9 mouse cellular contexts compared by ENCODE assay signal in the genomic region with DNA sequence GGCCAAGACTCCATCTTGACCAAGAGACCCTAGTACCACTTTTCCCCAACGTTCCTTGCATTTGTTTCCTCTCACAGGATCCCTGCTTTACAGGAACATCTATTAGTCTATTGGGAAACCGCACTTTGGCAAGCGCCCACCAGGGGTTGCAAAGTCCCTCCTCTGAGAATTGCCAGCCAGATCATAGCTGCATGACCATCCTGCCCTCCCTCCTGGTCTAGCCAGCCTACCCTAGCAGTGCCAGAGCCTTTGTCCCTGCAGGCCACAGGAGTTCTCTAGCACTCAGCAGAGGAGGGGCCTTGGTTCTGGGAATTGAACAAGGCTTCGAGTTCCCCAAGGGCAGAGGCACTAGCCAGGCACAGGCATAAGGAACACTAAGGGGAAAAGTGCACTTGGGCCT. TPM values are rescaled to one million over a fixed set of nuclear protein-coding genes. Genes with fewer than 3 reads are reported as not detected.
DNase-seq lines count a peak whose midpoint lies in the region; ATAC-seq and TF ChIP-seq lines count a peak whose summit lies in the region.
"Had no signal": no experiment of that assay in that cellular context is flagged by ENCODE, and none has a peak within 500 bp of the region (broad histone marks: within the 10 kb centered on the region; RNA-seq: fewer than 3 reads in every experiment).

No protein-coding gene starts in this region.

- peak; percentile 18; the same call in 1 of the 2 replicates for TF ChIP-seq CTCF in heart, postnatal 0 days (IDR thresholded peaks at IDR 0.05; ENCODE audit: low read depth)
- peak; percentile 36 for TF ChIP-seq CTCF in lung, postnatal 0 days (IDR thresholded peaks at IDR 0.05)

- no peak overlapping the region for H3K4me3 ChIP-seq in heart, postnatal 0 days (ENCODE audit: low read depth, low read length)
- H3K4me3 ChIP-seq in heart, embryonic 12.5 days = no peak overlapping the region
- no peak overlapping the region for H3K4me3 ChIP-seq in lung, postnatal 0 days (ENCODE audit: low read depth, low read length)
- H3K4me3 ChIP-seq: stomach, embryonic 15.5 days had no signal

- WGBS in heart, postnatal 0 days = 57% methylated on average over 4 of the region's 4 CpGs
- WGBS in heart, embryonic 12.5 days = 54% methylated on average over 4 of the region's 4 CpGs
- 45% methylated on average over 4 of the region's 4 CpGs for WGBS in lung, postnatal 0 days

- DNase-seq in heart, postnatal 0 days (ENCODE audit: low spot score) = no peak
- DNase-seq in lung, postnatal 0 days (ENCODE audit: low spot score) = peak; percentile 48
- DNase-seq in lung, postnatal 14 days = no peak
- peak; percentile 62 for DNase-seq in adrenal gland, postnatal 25 days
- peak; percentile 39 for DNase-seq in thymus, postnatal 0 days (ENCODE audit: low spot score)
- DNase-seq in frontal cortex, postnatal 10 days (ENCODE audit: low spot score in 2 of 2) = no peak
- DNase-seq in layer of hippocampus, adult 8-10 months (ENCODE audit: low spot score in 2 of 2) = no peak

- H3K27me3 ChIP-seq in heart, postnatal 0 days (ENCODE audit: control insufficient read depth, insufficient read depth, low read length) = no peaks in the 10 kb centered on the region
- H3K27me3 ChIP-seq in heart, embryonic 12.5 days (replicated peaks) = no peaks in the 10 kb centered on the region
- no peaks in the 10 kb centered on the region for H3K27me3 ChIP-seq in lung, postnatal 0 days (replicated peaks; ENCODE audit: insufficient read depth, low read length)
- H3K27me3 ChIP-seq: stomach, embryonic 15.5 days had no signal

- H3K9me3 ChIP-seq in heart, postnatal 0 days (replicated peaks; ENCODE audit: control insufficient read depth, low read length) = no peaks in the 10 kb centered on the region
- no peaks in the 10 kb centered on the region for H3K9me3 ChIP-seq in heart, embryonic 12.5 days (replicated peaks)
- no peaks in the 10 kb centered on the region for H3K9me3 ChIP-seq in lung, postnatal 0 days (ENCODE audit: low read length)
- H3K9me3 ChIP-seq: stomach, embryonic 15.5 days had no signal

- ATAC-seq in heart, postnatal 0 days (ENCODE audit: insufficient read depth, low read depth) = no peak
- ATAC-seq in heart, embryonic 12.5 days (ENCODE audit: insufficient number of reproducible peaks, low FRiP score) = no peak
- ATAC-seq in lung, postnatal 0 days = no peak

- H3K4me1 ChIP-seq in heart, postnatal 0 days (ENCODE audit: control insufficient read depth, insufficient read depth) = peaks cover 38% of the 10 kb centered on the region
- peaks cover 51% of the 10 kb centered on the region for H3K4me1 ChIP-seq in heart, embryonic 12.5 days (replicated peaks)
- H3K4me1 ChIP-seq in lung, postnatal 0 days (ENCODE audit: insufficient read depth, low read depth, low read length) = peaks cover 12% of the 10 kb centered on the region; the same call in 1 of the 2 replicates

- H3K9ac ChIP-seq in heart, postnatal 0 days (replicated peaks; ENCODE audit: low read depth, low read length) = 0 out of 2 replicates have a peak overlapping the region, but pooled peaks have one; percentile 21
- H3K9ac ChIP-seq in heart, embryonic 12.5 days = no peak overlapping the region
- no peak overlapping the region for H3K9ac ChIP-seq in lung, postnatal 0 days (replicated peaks; ENCODE audit: low read depth)
- H3K9ac ChIP-seq: stomach, embryonic 15.5 days had no signal

- no peak overlapping the region for H3K27ac ChIP-seq in heart, postnatal 0 days (ENCODE audit: low read depth)
- H3K27ac ChIP-seq in heart, embryonic 12.5 days (ENCODE audit: poor library complexity, severe bottlenecking) = no peak overlapping the region
- H3K27ac ChIP-seq in lung, postnatal 0 days (ENCODE audit: low read length) = no peak overlapping the region
- H3K27ac ChIP-seq: stomach, embryonic 15.5 days had no signal

- TF ChIP-seq EP300 in heart, postnatal 0 days (IDR thresholded peaks at IDR 0.05; ENCODE audit: low read depth) = no peak
- no peak for TF ChIP-seq EP300 in lung, postnatal 0 days (IDR thresholded peaks at IDR 0.05)

- H3K36me3 ChIP-seq in heart, postnatal 0 days (replicated peaks; ENCODE audit: control insufficient read depth, insufficient read depth, low read length) = peaks cover 4% of the 10 kb centered on the region
- H3K36me3 ChIP-seq in heart, embryonic 12.5 days = peaks cover 5% of the 10 kb centered on the region
- no peaks in the 10 kb centered on the region for H3K36me3 ChIP-seq in lung, postnatal 0 days (ENCODE audit: insufficient read depth, low read length)
- H3K36me3 ChIP-seq: stomach, embryonic 15.5 days had no signal

- no peak overlapping the region for H3K4me2 ChIP-seq in heart, postnatal 0 days (ENCODE audit: low read depth, low read length)
- no peak overlapping the region for H3K4me2 ChIP-seq in heart, embryonic 12.5 days
- no peak overlapping the region for H3K4me2 ChIP-seq in lung, postnatal 0 days (replicated peaks; ENCODE audit: low read depth, low read length)
- H3K4me2 ChIP-seq: stomach, embryonic 15.5 days had no signal

RNA-seq across cellular contexts. Expression of gene Srebf1, which starts 2.3 kb away (rescaled TPM):
- total RNA-seq in heart, postnatal 0 days (2014; rRNA removed; ENCODE audit: low replicate concordance) = 77.2 and 81.7 TPM in 2 replicates
- polyA plus RNA-seq in heart, postnatal 0 days (2015; fragmentation: Nextera tagmentation; extraction: Ambion mirVana) = 29.9 and 31.0 TPM in 2 replicates
- polyA plus RNA-seq in heart, embryonic 12.5 days (2016; fragmentation: Nextera tagmentation; extraction: Ambion mirVana) = 39.7 and 41.1 TPM in 2 replicates
- 61.7 and 70.1 TPM in 2 replicates for polyA plus RNA-seq in lung, postnatal 0 days (2015; fragmentation: Nextera tagmentation; extraction: Ambion mirVana)
- total RNA-seq in adrenal gland, postnatal 25 days (2021) = 125 and 160 TPM in 2 replicates
- polyA plus RNA-seq in thymus, postnatal 0 days (2015; fragmentation: Nextera tagmentation; extraction: Ambion mirVana) = 82.6 and 100 TPM in 2 replicates
- total RNA-seq in layer of hippocampus, adult 8-10 months (2022) = 100 to 1,000 TPM in 2 of 4 experiments, 10 to 100 TPM in 2; 84.3 to 119 (median 101) TPM

Comparison
In these comparisons a context has a peak if more than half of its experiments do, and no peak if none do; other contexts are left out.
1. DNase-seq: peak in lung, postnatal 0 days (single experiment), adrenal gland, postnatal 25 days (single experiment) and thymus, postnatal 0 days (single experiment); none in heart, postnatal 0 days (single experiment), lung, postnatal 14 days (single experiment), frontal cortex, postnatal 10 days (0 of 2) and layer of hippocampus, adult 8-10 months (0 of 2).